Mouse (Mus musculus): Measurements from ENCODE around the gene Gba2.

DNA sequence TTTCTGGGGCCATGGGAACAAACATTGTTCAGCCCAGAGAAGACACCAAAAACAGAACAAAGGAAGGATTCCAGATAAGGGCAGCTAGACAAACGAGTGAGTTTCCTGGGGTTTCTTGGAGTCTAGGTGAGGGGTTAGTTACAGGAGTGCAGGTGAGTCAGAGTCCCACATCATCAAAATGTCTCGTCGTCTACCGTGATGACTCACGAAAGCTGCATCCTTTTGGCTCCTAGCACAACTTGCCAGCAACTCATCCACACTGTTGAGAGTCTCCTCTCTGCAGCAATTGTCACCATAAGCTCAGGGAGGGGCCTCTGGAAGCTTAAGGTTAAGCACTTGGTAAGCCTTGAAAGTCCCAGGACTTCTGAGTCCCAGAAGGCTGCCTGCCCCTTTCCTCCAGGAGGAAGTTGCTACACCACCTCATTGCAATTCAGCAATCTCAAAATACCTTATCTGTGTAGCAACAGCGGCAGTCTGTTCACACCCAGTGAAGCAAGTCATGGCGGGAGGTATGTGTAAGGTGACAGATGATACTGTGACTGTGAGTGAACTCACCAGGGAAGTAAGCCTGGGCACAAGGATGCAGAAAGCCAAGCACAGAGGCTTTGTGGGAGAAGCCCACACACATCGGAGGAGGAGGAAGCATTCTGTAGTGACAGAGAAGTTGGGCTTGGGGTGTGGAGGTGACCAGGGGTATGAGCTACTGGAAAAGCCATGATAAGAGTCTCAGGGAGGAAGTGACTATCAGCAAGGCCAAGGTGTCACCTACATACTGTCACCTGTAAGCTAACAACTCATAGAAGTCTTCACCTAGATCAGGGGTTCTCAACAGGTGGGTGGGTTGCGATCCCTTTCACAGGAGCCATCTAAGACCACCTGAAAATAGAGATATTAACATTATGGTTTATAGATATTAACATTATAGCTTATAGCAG lies 26.3 kb upstream of the Gba2 start:
- TF ChIP-seq CTCF (IDR thresholded peaks at IDR 0.05; ENCODE audit: low read depth) (no peak), EP300 (IDR thresholded peaks at IDR 0.05; ENCODE audit: low read depth) (peak; percentile 94)

Measured in liver, embryonic 14.5 days (tissue).